Mouse (Mus musculus): Measurements from ENCODE around the gene Rad9a.

The Rad9a gene

GRCm38 (mm10) chr19:4218293-4218692 is 16.8 kb upstream of the Rad9a start:
- no peak for DNase-seq (ENCODE audit: low spot score)

GRCm38 (mm10) chr19:4217855-4218254 is 16.4 kb upstream of the Rad9a start:
- no peak for DNase-seq (ENCODE audit: low spot score)

- DNase-seq (ENCODE audit: low spot score): no peak
These were observed 15.7 kb upstream of the Rad9a start for GRCm38 (mm10) chr19:4217140-4217539.

GRCm38 (mm10) chr19:4216041-4216685 is 14.7 kb upstream of the Rad9a start:
- no peak for DNase-seq (ENCODE audit: low spot score)

GRCm38 (mm10) chr19:4215451-4215840 is 14.0 kb upstream of the Rad9a start:
- DNase-seq (ENCODE audit: low spot score): no peak

- DNase-seq (ENCODE audit: low spot score): no peak
These were observed 13.4 kb upstream of the Rad9a start for GRCm38 (mm10) chr19:4214771-4215450.

GRCm38 (mm10) chr19:4214071-4214770 is 12.8 kb upstream of the Rad9a start, which contains the start of the genes Clcf1 and AC109138.7:
TSS of gene Clcf1 (plus strand) at chr19:4214238.
TSS of gene AC109138.7 (plus strand) at chr19:4214357.
- DNase-seq (ENCODE audit: low spot score): no peak

- DNase-seq (ENCODE audit: low spot score): no peak
These were observed 12.1 kb upstream of the Rad9a start for GRCm38 (mm10) chr19:4213524-4213974.

- no peak for DNase-seq (ENCODE audit: low spot score)
These were observed 10.6 kb upstream of the Rad9a start for GRCm38 (mm10) chr19:4211891-4212588.

- DNase-seq (ENCODE audit: low spot score): no peak
These were observed 7.1 kb upstream of the Rad9a start for GRCm38 (mm10) chr19:4208563-4208962.

GRCm38 (mm10) chr19:4206971-4207370 is 5.5 kb upstream of the Rad9a start:
- DNase-seq (ENCODE audit: low spot score): no peak

GRCm38 (mm10) chr19:4204889-4205288 is 3.4 kb upstream of the Rad9a start:
- no peak for DNase-seq (ENCODE audit: low spot score)

GRCm38 (mm10) chr19:4203604-4204326 is 2.3 kb upstream of the Rad9a start:
- no peak for DNase-seq (ENCODE audit: low spot score)

- no peak for DNase-seq (ENCODE audit: low spot score)
These were observed 1.7 kb upstream of the Rad9a start for GRCm38 (mm10) chr19:4203148-4203547.

- DNase-seq (ENCODE audit: low spot score): no peak
These were observed 687 bp upstream of the Rad9a start for GRCm38 (mm10) chr19:4202149-4202548.

GRCm38 (mm10) chr19:4197180-4197579 is 4.3 kb downstream of the Rad9a start:
- DNase-seq (ENCODE audit: low spot score): no peak

GRCm38 (mm10) chr19:4196548-4196947 is 4.9 kb downstream of the Rad9a start:
- no peak for DNase-seq (ENCODE audit: low spot score)

GRCm38 (mm10) chr19:4196048-4196447 is 5.4 kb downstream of the Rad9a start:
- DNase-seq (ENCODE audit: low spot score): no peak

GRCm38 (mm10) chr19:4194776-4195650 is 6.4 kb downstream of the Rad9a start:
- DNase-seq (ENCODE audit: low spot score): no peak

GRCm38 (mm10) chr19:4194021-4194724 is 7.3 kb downstream of the Rad9a start:
- DNase-seq (ENCODE audit: low spot score): no peak

All from ovary, adult 18-20 months (tissue).